Mouse (Mus musculus) embryonic fibroblast, embryonic 13.5 days (primary cell): ENCODE results near the gene Olfr957. TPM values are rescaled to one million over a fixed set of nuclear protein-coding genes. Genes with fewer than 3 reads are reported as not detected.

Experiments used
- H3K27ac ChIP-seq: 2 replicates; pipeline ENCODE4 v1.5.1; 2012; ENCODE audit warnings: low read length, control low read depth, inconsistent platforms; ENCODE audit not compliant: insufficient read depth
- H3K4me1 ChIP-seq: 2 replicates; pipeline ENCODE4 v1.6.1; 2011; ENCODE audit warnings: low read length; ENCODE audit not compliant: control insufficient read depth, insufficient read depth
- H3K4me3 ChIP-seq: 2 replicates; pipeline ENCODE4 v1.5.1; 2011; ENCODE audit warnings: mild to moderate bottlenecking, control low read depth, low read length; ENCODE audit not compliant: insufficient read depth
- CTCF ChIP-seq: IDR thresholded peaks from 2 replicates; pipeline ENCODE4 v1.5.1; 2011; ENCODE audit warnings: mild to moderate bottlenecking, control low read depth, low read length, moderate library complexity, borderline replicate concordance; ENCODE audit not compliant: insufficient read depth
- POLR2A ChIP-seq: IDR thresholded peaks from 2 replicates; pipeline ENCODE4 v1.6.1; 2011; ENCODE audit warnings: low read depth, mild to moderate bottlenecking, control low read depth, low read length, moderate library complexity
- polyA plus RNA-seq: library from polyadenylated mRNA; stranded (reverse); fragments of >200 nt; gene quantifications from 2 replicates; pipeline ENCODE4 v1.2.4, GENCODE M21; 2011; ENCODE audit warnings: low read depth; ENCODE audit not compliant: missing spikeins, insufficient read length

The Olfr957 gene
- polyA plus RNA-seq, 1 experiment = not detected

- no peak for TF ChIP-seq CTCF
- no peak for TF ChIP-seq POLR2A
- H3K4me1 ChIP-seq = no peaks in the 10 kb centered on the region
- H3K4me3 ChIP-seq = no peak within 1 kb of the TSS
- H3K27ac ChIP-seq = no peak within 1 kb of the TSS
These were observed 43.8 kb downstream of the Olfr957 start, which contains the start of gene Olfr955 for GRCm38 (mm10) chr9:39471844-39472243. Gene Olfr955 (minus strand): TSS chr9:39471944.

Other genes with a start within 250 kb of the Olfr957 start
- gene Olfr945, start 239.0 kb downstream of the Olfr957 start, polyA plus RNA-seq = not detected in 2 replicates
- not detected in 2 replicates for gene Olfr948, start 189.8 kb downstream of the Olfr957 start, polyA plus RNA-seq
- gene Olfr951, start 128.4 kb downstream of the Olfr957 start, polyA plus RNA-seq = not detected in 2 replicates
- gene Olfr952, start 88.7 kb downstream of the Olfr957 start, polyA plus RNA-seq = not detected in 2 replicates
- not detected in 2 replicates for gene Olfr954, start 59.1 kb downstream of the Olfr957 start, polyA plus RNA-seq
- not detected in 2 replicates for gene Olfr955, start 43.9 kb downstream of the Olfr957 start, polyA plus RNA-seq
- not detected in 2 replicates for gene Olfr44, start 21.8 kb downstream of the Olfr957 start, polyA plus RNA-seq
- not detected in 2 replicates for gene Olfr958, start 38.2 kb upstream of the Olfr957 start, polyA plus RNA-seq
- gene Olfr959, start 59.8 kb upstream of the Olfr957 start, polyA plus RNA-seq = not detected in 2 replicates
- gene AW551984, start 88.6 kb upstream of the Olfr957 start, polyA plus RNA-seq = 27.0 and 64.8 TPM in 2 replicates
- not detected in 2 replicates for gene Olfr148, start 94.8 kb upstream of the Olfr957 start, polyA plus RNA-seq
- gene Olfr960, start 105.6 kb upstream of the Olfr957 start, polyA plus RNA-seq = not detected in 2 replicates
- not detected in 2 replicates for gene Olfr961, start 129.3 kb upstream of the Olfr957 start, polyA plus RNA-seq
- not detected in 2 replicates for gene Olfr963, start 151.4 kb upstream of the Olfr957 start, polyA plus RNA-seq
- gene Olfr149, start 191.3 kb upstream of the Olfr957 start, polyA plus RNA-seq = not detected in 2 replicates
- gene Olfr965, start 195.5 kb upstream of the Olfr957 start, polyA plus RNA-seq = not detected in 2 replicates
- gene Olfr150, start 215.2 kb upstream of the Olfr957 start, polyA plus RNA-seq = not detected in 2 replicates
- not detected in 2 replicates for gene Olfr967, start 230.4 kb upstream of the Olfr957 start, polyA plus RNA-seq